Mouse (Mus musculus) 3134 (cell line): ENCODE results near the gene Blm.
"Not testable (repeated sequence)": the region's sequence is repeated elsewhere in the genome, so short reads cannot be mapped to it uniquely, and the experiment has no call there.

Experiments
- DNase-seq: peaks from one replicate; pipeline ENCODE4 v3.0.0-alpha.2; 2011; ENCODE audit warnings: low spot score; ENCODE audit not compliant: insufficient read length; ENCODE audit errors: extremely low read depth

Blm gene

DNA sequence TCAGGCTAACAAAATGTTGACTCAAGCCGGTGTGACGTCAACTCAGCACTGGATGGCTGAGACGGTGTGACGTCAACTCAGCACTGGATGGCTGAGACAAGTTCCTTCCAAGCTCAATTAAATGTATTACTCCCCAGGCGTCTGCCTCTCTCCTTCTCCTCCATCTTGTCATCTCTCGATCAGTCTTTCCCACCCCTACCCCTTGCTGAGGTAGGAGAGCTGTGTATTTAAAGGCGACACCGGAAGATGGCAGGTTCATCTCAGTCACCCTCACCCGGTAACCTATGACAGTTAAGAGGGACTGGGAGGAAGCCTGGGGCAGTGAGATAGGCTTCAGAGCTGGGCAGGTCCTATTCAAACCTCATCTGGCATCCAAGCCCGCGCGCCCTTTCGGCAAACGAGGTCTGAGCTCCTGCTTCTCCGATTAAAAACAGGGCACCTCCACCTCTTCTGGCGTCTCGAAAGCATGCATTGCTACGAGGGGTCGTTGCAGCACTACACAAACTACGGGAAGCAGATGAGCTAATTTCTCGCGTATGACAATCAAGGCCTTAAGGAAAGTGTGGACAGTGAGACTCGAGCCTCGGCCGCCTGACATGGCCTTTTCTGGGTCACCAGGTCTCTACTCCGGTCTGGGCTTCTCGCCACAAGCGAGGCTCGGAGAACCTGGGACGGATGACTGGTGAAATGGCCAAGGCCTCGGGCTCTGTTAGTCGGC lies 469 bp downstream of the Blm start:
- DNase-seq = no peak

DNA sequence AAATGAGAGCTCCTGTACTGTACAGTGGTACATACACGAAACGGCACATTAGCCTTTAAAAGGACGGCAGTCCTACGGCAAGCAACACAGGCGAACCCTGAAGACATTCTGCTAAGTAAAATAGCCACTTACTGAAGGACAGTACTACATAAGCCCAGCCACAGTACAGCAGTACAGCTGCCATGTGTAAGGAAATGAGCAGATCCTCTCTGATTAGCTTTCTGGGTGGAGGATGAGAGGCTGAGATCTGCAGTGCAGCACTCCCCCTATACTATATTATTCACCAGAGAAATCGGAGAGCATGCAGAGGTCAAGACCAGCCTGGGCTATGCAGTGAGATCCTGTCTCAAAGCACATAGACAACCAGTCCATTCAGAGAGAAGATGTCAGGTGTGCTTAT lies 3.8 kb downstream of the Blm start:
- DNase-seq = no peak

DNA sequence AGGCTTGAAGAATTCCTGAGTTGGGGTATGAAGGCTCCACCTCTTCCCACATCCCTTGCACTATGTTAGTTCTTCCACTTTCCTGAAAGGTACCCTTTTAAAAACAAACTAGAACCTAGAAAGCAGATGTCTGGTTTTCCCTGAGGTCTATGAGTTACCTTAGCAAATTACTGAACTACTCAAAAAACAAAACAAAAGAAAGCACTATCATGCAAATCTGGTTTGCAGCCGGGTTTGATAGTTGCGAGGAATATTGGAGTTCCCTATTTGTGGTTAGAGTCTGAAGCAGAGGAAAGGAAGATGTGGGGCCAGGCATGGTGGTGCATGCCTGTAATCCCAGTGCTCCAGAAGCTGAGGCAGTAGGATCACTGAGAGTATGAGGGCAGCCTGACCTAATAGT lies 4.3 kb downstream of the Blm start:
- no peak for DNase-seq

DNA sequence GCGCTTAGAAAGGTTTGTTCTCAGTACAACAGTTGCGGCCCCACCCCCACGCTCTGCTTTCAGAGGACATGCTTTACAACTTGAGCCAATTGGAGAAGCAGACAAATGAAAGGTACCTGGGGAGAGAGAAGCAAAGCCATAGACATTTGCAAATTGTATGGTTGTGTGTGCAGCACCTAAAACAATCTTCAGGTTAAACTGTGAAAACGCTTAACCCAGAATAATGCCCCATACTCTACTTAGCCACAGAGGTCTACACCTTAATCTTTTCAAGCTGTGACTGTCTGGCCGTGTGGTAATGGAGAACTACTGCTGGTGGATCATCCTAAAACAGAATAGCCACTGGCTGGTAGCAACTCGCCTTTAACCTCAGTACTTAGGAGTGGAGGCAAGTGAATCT lies 8.2 kb downstream of the Blm start:
- no peak for DNase-seq

DNA sequence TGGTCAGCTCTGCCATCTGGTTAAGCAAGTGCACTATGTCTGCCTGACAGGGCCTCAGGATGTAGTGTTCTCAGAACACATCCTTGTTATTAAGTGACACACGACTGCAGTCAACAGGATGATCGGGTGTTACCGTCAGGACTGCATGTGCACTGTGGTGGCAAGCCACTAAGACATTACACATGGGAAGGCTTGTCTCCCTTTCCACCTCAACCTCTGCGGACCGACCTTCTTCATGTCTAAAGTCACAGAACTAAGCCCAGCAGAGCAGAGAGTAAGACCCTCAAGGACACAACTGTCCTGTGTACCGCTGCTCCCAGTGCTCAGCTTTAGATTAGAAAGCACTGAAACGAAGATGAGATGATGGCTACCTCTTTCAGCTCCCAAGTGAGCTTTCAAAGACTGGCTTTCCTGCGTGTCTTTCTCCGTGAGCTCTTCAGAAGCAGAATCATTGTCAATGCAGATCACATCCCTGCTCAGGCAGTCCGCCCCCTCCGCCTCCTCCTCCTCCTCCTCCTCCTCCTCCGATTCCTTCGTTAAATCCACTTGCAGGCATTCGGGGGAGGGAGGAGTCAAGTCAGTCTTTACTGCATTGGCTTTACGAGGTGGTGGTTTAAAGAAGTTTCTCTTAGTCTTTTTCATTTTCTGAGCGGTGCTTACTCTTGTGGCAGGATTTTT lies 22.4 kb downstream of the Blm start:
- no peak for DNase-seq

DNA sequence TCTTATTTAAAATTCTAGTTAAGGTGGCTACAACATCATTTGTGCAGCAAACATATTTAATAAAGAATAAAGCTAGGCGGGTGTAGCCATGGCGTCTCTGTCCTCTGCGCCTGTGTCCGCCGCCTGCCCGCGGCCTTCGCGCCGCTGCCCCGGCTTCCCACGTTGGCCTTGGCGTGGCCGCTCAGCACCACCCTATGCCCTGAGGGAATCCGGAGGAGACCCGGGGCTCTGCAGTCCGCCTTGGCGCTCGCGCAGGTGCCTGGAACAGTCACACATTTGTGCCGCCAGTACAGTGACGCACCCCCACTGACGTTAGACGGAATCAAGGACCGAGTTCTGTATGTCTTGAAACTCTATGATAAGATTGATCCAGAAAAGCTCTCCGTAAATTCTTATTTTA lies 27.2 kb downstream of the Blm start:
- DNase-seq = not testable (repeated sequence)

DNA sequence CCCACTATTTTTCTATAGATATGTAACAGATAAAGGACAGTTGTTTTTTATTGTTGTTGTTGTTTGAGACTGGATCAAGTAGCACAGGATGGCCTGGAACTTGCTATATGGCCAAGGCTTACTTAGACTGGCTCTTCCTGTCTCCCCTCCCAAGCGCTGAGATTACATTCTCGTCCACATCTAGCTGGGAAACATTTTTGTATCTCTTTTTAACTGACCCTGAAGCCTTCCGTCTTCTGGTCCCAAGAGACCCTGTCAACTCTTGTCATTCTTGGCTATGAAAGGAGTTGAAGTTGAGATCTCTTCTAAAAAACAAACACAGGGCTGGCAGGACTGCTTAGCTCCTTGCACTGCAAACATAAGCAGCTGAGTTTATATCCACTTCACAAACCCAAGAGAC lies 28.9 kb downstream of the Blm start:
- DNase-seq = no peak

DNA sequence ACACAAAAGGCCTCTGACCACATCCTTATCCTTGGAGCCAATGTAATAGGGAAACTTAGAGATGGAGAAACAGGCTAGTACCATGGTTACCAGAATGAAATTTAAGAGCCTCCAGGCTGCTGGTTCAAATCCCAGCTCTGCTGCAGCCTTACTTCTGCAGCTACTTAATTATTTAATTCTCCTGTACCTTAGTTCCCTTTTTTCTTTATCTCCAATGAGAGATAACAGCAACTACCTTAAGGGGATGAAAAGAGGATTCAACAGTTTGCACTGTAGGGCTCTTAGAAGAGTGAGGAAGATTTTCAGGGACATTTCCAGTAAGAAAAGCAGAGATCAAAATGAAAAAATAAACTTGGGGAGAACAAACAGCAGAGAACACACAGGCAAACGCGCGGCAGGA lies 30.0 kb downstream of the Blm start:
- DNase-seq = no peak

DNA sequence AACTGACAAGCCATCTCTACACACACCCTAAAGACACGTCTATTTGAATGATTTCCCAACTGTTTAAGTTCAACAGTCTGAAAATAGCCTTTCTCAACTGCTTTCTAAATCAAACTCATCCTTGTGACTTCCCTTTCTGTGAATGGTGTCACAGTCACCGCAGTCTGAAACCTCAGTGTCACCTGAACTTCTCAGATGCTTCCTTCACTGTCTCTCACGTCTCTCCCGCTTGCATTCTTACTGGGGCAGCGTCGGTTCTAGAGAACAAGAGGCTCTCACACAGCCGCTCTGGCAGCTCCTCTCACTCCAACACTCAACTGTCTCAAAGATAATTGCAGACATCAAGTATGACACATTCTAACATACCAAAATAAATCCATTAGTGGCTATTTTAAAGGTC lies 33.9 kb downstream of the Blm start:
- DNase-seq = no peak

DNA sequence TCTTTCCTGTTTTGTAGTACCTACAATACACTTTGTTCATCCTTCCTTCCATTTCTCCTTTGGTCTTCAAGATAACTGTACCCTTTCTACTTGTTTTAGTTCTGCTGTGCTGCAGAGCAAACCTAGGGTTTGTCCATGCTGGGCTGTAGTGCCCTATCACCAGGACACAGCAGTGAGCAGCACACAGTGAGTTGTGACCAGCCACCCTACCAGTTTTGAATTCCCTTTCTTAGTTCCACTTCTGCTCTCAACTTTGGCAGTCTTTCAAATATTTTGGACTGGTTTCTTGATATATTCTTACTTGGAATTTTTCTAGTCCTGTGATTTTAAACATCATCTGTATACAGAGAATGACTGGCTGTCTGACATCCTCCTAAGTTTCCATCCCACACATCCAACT lies 34.8 kb downstream of the Blm start:
- no peak for DNase-seq

DNA sequence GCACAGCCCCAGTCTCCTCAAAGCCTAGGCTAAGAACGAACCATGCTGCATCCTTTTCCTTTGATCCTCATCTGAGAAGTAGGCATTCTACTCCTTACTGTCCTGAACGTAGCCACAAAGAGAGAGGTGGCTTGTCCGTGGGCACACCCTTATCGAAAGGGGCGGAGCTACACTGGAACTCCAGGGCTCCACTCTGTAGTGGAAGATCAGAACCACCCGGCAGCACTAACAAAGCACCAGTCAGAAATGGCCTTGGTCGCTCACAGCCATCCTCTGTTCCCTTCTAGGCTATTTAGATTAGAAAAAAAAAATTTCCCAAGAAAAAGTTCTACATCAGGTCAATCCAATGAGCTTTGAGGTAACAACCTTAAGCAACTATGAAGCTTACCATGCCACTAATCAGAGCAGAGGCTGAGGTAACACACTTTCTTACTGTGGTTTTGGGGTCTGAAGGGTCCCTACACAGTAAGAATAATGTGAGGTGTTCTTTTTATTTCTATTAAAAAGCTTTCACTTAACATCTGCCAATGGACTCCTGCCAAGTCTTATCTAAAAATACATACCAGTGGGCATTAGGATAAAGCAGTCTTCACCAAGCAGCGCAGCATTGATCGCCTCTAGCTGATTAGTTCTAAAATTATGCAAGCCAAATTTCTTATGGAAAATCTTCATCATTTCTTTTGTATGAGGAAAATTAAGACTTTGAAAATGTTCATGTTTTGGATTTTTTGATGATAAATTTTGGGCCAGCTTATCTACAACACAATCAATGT lies 35.5 kb downstream of the Blm start:
- DNase-seq = no peak

DNA sequence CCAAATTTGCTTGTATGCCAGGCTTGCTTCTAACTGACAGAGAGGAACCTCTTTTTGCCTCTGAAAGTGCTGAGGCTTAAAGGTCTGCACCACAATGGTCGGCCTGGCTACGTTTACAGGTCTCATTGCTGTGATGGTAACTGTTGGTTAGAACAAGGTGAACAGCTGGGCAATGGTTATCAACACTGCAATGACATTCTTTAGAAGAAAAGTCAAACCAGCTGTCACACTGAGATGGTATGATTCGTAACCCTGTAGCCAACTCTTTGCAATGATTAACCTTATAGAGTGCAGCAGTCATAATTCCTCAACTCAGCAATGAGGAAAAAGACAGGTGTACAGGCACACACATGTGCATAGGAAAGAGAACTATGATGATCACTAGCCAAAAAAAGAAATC lies 38.3 kb downstream of the Blm start:
- no peak for DNase-seq

DNA sequence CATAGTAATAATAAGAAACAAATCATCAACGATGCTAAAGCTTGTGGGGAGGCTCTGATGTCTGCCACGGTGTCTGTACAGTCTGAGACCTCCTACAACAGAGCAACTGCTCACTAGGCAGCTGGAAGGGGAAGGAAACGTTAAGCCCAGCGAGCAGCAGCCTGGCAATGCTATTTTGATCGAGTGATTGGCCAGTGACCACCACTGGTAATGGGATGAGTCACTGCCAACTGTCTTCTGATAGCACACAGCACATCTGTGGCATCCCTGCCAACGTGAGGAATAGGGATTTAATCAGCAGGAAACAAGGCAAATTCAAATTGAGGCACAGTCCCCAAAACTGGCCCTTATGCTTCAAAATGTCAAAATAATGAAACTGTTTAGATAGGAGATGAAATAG lies 39.7 kb downstream of the Blm start:
- no peak for DNase-seq

DNA sequence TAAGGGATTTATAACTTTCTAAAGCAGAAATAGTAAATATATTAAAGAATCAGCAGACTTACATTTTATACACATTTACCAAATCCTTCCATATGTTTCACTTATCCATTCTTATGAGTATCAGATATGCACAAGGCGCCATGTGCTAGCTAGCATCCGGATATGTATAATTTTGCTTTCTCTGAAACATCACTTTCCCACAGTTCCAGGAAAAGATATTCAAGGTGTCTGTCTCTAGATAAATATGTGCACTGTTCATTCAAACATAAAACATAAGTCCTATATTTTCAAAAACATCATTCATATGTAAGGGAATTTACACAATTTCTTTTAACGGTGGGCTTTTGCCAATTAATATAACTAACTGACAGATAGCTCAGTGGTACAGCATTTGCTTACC lies 42.9 kb downstream of the Blm start:
- DNase-seq = no peak

DNA sequence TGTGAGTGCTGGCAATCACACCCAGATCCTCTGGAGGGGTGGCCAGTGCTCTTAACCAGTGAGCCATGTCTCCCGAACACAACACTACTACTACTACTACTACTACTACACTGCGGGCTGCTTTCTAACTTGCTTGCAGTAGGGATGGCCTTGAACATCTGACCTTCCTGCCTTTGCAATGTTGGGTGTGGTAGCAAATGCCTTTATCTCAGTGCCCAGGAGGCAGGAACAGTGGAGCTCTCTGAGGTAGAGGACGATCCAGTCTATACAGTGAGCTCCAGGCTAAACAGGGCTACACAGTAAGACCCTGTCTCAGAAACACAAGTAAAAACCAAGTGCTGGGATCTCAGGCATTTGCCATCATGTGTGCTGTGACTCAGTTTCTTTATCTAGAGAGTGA lies 43.8 kb downstream of the Blm start:
- DNase-seq = no peak

DNA sequence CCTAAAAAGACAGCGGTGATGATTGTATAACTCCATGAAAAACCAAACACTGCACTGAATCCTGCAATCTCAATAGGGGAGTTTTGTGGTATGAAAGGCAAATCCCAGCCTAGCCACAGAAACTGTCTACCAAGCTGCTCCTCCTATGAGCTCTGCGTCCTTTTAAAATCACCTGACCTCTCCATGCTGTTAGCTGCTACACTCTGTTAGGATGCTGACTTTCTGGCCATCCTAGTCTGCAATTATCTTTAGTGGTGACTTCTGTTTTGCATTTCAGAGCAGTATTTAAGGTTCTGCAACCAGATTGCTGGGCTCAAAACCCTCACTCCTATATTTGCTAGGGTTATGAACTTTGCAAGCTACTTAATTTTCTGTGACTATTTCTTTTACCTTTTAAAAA lies 44.6 kb downstream of the Blm start:
- no peak for DNase-seq

DNA sequence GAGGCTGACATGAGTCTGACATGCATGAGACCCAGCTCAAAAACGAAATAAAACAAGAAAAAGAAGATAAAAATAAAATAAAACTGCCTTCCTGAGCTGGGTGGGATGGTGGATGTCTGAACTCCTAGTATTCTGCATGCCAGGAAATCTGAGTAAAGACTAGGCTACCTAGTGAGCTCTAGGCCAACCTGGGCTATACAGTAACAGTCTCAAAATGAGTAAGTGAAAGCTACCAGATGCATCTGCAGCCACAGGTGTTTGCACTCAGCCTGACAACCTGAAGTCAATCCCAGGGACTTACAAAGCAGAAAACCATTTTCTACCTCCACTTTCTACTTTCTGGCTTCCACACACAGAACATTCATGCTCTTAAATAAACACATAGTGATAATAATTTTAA lies 45.5 kb downstream of the Blm start:
- DNase-seq = no peak

DNA sequence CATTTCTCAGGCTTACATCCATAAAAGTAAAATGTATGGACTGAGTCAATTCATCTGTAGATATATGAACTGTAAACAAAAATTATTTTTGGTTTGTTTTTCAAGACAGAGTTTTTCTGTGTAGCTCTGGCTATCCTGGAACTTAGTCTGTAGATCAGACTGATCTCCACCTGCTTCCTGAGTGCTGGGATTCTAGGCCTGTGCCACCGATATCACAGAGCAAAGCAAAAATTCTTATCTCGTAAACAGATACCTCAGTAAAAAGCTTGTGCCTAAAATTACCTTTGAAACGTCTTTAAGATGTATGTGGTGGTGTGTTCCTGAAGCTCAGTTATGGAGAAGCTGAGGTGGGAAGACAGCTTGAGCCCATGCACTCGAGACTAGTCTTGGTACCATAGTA lies 47.7 kb downstream of the Blm start:
- no peak for DNase-seq

DNA sequence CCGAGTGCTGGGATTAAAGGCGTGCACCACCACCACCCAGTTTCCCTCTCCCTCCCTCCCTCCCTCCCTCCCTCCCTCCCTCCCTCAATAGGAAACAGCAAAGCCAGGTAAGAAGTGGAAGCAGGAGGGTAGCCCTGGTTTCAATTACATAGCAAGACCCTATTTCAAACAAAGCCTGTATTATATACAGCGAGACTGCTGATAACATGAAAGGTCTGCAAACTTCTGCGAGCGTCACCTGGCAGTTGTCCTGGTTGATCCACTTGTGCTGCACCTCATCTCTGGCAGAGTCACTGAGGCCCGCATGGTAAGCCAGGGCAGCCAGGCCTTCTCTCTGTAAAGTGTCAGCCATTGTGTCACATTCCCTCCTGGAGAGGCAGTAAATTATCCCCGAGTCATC lies 54.8 kb downstream of the Blm start:
- DNase-seq = no peak

DNA sequence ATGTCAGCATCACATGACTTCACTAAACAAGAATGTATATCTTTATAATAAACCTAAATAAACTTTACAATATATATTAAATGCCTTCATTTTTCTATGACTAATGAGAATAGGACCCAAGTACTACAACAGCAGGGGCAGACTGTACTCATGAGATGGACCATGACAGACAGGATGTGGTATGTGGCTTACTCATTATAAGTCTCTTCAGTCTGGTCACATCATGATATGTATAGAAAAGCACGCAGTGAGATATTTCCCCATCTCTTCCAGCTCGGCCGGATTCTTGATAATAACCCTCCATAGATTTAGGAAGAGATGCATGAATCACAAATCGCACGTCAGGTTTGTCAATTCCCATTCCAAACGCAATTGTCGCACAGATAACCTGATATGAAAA lies 61.1 kb downstream of the Blm start:
- no peak for DNase-seq

DNA sequence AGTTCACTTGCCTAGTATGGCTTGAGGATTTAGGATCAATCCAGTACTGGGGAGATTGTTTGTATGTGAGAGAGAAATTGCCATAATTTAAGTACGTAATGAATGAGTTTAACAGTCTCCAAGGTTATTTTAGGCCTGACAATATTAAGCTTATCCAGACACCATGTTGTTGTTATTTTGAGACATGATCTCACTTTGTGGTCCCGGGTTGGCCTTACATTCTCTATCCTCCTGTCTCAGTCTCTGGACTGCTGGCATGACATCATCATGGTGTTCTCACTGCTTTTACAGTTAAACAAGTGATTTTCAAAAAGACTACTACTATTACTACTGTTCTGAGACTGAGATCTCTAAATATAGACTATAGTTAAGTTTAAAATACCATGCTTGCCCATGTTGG lies 66.1 kb downstream of the Blm start:
- no peak for DNase-seq

DNA sequence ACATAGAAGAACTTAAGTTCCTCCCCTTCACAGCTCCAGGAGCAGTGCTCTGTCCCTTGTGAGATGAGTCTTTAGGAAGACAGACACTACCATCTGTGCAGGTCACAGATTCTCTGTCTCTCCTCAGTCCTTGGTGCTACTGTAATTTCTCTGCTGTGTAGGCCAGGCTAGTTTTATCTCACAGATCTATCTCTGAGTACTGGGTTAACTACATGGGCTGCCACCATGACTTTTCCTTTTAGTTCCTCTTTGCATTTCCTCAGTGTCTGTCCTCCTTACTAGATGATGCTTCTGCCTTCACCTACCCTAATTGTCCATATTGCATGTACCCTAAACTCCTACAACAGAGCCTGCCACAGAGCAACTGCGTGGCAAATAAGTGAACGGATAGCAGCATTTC lies 67.6 kb downstream of the Blm start:
- DNase-seq = no peak
